Mouse (Mus musculus) fat pad, adult 2 months (tissue): ENCODE results near the gene Nr0b2.
A peak's percentile ranks its signal among the peaks of the same experiment; 100 is the strongest.

Experiments
- DNase-seq: peaks from one replicate; pipeline ENCODE4 v3.0.0-alpha.2; 2011; ENCODE audit warnings: low read depth, low spot score; ENCODE audit errors: extremely low read depth

Nr0b2 gene

GRCm38 (mm10) chr4:133559846-133560245 lies 6.7 kb downstream of the Nr0b2 start:
- DNase-seq, result no peak

DNA sequence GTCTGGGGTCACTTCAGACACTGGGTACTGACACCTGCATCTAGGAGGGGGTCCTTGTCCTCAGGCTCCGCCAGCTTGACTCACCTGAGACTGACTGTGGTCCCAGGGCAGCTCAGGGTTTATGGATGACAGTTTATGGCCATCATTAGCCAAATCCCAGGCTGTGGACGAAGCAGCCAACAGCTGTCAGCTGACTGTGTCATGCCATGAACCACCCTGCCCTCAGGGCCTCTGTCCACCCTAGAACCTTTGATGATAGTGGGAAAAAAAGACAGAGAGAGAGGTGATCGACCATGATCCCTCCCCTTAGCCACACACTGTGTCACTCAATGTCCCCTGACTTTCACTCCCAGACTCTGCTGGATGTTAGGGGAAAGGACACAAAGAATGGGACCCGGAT lies 8.4 kb downstream of the Nr0b2 start:
- DNase-seq, result no peak

DNA sequence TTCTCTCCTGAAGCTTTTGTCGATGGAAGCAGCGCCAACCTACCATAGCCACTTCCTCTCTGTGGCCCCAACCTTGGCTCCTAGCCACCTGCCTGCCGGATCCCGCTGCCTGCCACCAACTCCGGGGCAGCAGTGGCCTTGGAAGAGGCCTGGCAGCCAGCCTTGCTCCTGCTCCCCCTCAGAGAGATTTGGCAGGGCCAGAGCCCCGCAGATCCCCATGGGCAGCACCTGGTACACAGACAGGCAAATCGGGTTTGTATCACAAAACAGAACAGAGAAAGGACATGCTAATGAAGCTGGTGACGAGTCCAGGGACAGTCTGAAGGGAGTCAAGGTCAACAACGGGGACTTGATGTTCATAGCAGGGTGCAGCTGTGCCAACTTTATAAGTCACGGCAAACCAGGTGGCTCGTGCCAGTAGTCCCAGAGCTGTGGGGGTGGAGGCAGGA lies 10.0 kb downstream of the Nr0b2 start:
- no peak for DNase-seq

GRCm38 (mm10) chr4:133567251-133567650 lies 14.1 kb downstream of the Nr0b2 start:
- DNase-seq, result no peak

DNA sequence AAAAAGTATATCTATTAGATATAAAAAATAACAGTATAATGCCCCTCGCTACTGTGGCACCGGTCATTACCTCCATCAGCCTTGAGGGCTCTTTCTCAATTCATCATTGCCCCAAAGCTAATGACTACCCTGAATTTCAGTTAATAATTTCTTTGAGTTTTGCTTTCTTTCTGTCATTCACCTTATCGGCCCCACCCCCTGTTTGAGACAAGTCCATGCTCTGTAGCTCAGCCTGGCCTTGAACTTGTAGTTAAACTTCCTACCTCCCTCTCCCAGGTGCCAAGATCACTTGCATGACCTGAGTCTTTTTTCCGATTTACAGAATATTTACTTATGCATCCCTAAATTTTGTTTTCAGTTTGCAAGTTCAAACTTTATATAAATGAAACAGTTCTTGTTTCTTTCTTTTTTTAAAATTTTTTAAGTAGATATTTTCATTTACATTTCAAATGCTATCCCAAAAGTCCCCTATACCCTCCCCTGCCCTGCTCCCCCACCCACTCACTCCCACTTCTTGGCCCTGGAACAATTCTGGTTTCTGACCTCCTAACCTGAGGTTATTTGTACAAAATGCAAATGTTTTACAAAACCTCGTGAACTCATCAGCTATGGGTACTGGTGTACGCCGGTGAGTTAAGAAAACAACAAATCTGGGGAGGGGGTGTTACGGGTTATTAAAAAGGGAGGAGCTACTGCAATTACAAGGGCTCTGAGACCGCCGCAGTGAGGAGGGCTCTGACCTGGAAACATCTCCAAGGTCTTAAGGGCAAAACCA lies 16.3 kb downstream of the Nr0b2 start:
- DNase-seq, result no peak

GRCm38 (mm10) chr4:133570066-133570466 lies 16.9 kb downstream of the Nr0b2 start:
- no peak for DNase-seq

GRCm38 (mm10) chr4:133574070-133574842 lies 21.1 kb downstream of the Nr0b2 start, which contains the start of gene Gpatch3:
Gene Gpatch3 (plus strand): TSS chr4:133574745.
- DNase-seq, result no peak

GRCm38 (mm10) chr4:133574843-133575202 lies 21.6 kb downstream of the Nr0b2 start:
- no peak for DNase-seq

DNA sequence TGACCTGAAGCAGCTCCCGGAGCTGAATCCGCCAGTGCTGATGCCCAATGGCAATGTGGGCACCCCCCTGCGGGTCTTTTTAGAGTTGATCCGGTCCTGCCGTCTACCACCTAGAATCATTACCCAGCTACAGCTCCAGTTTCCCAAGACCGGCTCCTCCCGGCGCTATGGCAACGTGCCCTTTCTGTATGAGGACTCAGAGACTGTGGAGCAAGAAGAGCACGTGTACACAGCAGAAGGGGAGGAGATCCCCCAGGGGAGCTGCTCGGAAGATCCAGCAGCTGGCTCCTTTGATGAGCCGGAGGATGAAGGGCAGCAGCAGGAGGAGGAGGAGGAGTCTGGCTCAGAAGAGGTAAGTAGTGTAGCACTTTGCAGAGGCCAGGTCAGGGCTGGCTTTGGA lies 24.8 kb downstream of the Nr0b2 start:
- no peak for DNase-seq

- no peak for DNase-seq
Observed at GRCm38 (mm10) chr4:133583690-133584058, 30.5 kb downstream of the Nr0b2 start.

DNA sequence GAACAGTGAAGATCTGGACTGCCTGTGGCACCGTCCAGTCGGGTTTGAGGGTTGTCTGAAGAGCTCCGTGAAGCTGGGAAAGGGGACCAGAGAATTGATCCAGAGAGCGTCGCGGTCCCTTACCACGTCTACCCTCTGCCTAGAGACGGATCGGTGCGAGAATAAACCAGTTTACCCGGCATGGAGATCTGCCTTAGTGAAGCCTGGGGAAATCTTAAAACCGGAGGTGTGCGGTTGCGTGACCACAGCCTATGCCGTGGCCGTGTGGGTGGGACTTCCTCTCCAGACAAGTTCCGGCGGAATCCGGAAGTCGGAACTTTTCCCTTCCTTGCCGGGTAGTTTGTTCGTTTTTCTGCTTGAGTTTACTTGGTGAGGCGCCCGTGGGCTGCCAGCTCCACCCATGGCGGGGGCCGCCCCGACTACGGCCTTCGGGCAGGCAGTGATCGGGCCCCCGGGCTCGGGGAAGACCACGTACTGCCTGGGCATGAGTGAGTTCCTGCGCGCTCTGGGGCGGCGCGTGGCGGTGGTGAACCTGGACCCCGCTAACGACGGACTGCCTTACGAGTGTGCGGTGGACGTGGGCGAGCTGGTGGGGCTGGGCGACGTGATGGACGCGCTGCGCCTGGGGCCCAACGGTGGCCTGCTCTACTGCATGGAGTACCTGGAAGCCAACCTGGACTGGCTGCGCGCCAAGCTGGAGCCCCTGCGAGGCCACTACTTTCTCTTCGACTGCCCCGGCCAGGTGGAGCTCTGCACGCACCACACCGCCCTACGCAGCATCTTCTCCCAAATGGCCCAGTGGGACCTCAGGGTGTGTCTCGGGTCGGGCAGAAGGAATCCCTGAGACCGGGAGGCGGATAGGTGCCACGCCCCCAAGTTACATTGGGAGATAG lies 31.1 kb downstream of the Nr0b2 start, which contains the start of gene Gpn2:
Gene Gpn2 (plus strand): TSS at position 304 of the 893 bp plus-strand sequence.
- DNase-seq, result no peak

- DNase-seq, result no peak
Observed at GRCm38 (mm10) chr4:133592570-133592969, 39.4 kb downstream of the Nr0b2 start.

DNA sequence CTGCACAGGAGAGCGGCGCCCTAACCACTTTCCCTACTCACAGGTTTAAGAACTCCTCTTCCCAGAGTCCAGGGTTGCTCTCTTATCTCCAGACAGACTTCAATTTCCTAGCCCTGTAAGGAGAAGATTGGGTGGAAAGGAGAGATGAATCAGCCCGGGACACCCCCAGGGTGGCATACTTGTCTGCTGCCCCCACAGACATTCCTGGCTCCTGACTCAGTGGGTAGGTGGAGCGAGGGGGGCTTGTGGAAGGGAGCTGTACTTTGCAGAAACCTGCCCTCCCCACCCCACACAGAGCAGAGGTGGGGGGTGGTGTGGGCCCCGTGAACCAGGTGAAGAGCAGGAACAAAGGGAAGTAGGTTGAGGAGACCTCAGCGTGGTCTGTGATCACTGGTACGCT lies 42.4 kb downstream of the Nr0b2 start:
- no peak for DNase-seq

GRCm38 (mm10) chr4:133596084-133596483 lies 42.9 kb downstream of the Nr0b2 start:
- DNase-seq, result no peak

DNA sequence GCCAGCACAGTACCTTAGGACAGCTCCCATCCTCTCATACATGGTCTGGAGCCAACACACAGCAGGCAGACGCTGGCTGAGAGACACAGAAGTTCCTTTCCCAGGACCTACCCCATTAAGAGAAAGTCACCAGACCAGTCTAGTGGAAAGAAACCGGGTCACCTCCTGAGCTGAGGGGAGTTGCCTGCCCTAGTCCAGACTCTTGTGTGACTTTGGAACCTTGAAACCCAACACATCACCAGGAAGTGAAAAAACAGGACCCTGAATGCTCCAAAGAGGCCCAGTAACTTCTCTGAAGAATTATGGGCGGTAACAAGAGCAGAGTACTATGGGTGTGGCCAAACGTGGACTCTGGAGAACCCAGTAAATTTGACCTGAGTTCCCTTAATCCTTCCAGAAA lies 45.4 kb downstream of the Nr0b2 start:
- no peak for DNase-seq

DNA sequence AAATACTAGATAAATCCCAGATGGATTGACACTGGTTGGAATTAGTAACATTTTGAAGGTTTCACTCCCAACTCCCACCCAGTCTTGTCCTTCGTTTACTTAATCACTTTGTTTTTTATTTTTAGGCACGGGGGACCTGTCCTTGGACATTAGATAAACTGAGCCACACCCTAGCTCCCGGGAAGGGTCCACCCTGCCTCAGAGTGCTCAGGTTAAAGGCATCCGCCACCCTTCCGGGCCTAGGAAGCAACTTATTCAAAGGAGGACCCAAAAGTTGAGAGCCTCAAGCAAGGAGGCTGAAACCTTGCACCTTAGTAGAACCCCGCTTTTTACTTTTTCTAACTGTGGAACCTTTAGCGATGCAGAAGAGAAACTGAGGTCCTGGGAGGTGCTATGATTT lies 45.9 kb downstream of the Nr0b2 start:
- no peak for DNase-seq

GRCm38 (mm10) chr4:133599571-133600073 lies 46.4 kb downstream of the Nr0b2 start:
- peak; percentile 80 for DNase-seq

DNA sequence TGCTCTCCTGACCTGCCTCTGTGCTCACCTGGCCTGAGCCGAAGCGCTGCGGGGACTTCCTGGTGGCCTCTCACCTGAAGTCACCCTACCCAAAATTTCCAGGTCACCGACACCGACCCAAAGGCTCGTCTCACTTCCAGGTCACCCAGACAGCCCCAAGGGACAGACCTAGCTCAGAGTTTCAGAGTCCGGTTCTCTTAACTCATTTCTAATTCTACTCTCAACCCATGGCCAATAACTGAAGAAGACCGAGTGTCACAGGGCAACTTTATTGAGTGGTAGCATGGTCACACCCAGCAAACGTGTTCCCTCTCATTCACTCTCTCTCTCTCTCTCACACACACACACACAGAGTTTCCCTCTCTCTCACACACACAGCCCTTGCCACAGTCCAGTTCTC lies 47.1 kb downstream of the Nr0b2 start:
- no peak for DNase-seq

DNA sequence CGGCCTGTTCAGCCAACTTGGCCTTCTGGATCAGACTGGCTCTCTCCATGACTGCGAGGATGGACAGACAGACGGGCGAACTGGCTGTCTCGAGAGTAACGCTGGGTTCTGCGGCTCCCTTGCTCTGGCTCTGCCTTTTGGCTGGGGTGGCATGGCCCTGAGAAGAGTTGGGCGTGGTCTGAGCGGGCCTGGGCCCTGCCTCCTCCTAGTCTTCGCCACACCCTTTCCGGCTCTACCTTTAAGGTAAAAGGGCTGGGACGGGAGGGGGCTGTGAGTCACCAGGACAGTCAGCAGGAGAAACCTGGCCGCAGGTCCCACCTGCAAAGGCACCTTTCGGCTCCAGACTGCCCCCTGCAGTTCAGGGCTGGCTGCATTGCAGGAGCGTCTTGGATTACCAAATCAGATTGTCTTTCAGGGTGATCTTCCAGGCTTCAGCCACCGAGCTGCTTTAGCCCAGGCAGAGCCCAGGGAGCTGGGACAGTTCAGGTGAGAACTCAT lies 48.6 kb downstream of the Nr0b2 start, which contains the start of gene Sfn:
Gene Sfn (minus strand): TSS at position 448 of the 498 bp plus-strand sequence.
- DNase-seq, result peak; percentile 75

DNA sequence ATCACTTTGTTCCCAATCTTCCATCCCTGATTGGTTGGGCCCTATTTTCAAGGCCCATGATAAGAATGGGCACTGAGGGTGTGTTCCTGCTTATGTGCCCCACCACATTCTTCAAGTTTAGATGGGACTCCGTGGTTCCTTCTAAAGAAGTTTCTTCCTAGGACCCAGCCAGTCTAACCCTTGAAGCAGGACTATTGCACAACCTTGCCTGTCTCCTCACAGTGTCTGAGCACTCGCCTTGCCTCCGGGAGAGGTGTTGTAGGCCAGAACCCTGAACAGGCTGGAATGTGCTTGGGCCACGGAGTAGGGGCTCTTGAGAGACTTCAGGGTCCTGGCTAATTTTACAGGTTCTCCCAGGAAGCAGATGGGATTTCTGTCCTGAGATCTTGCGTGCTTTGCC lies 49.9 kb downstream of the Nr0b2 start:
- no peak for DNase-seq

GRCm38 (mm10) chr4:133604175-133604574 lies 51.0 kb downstream of the Nr0b2 start:
- no peak for DNase-seq
